Mouse (Mus musculus) heart, embryonic 12.5 days (tissue): ENCODE measurements around the gene CN725425. TPM values are rescaled to one million over a fixed set of nuclear protein-coding genes. Genes with fewer than 3 reads are reported as not detected.

Experiments used
- ATAC-seq: fragments of 200-750 bp; cut with Nextera tagmentation; 2 replicates; pipeline ENCODE4 v1.8.0; 2017; ENCODE audit warnings: moderate TSS enrichment, moderate library complexity; ENCODE audit not compliant: insufficient number of reproducible peaks, low FRiP score
- H3K27ac ChIP-seq: fragments of 300-500 bp; sonication (generic); 2 replicates; pipeline ENCODE4 v1.5.1; 2016; ENCODE audit warnings: mild to moderate bottlenecking, moderate library complexity; ENCODE audit not compliant: poor library complexity, severe bottlenecking
- H3K27me3 ChIP-seq: fragments of 300-500 bp; sonication (generic); replicated peaks from 2 replicates; pipeline ENCODE4 v1.6.1; 2016; ENCODE audit warnings: mild to moderate bottlenecking, moderate library complexity
- H3K36me3 ChIP-seq: fragments of 300-500 bp; sonication (generic); 2 replicates; pipeline ENCODE4 v1.6.1; 2016; ENCODE audit warnings: mild to moderate bottlenecking, moderate library complexity
- H3K4me1 ChIP-seq: fragments of 300-500 bp; sonication (generic); replicated peaks from 2 replicates; pipeline ENCODE4 v1.6.1; 2016; ENCODE audit warnings: mild to moderate bottlenecking
- H3K4me2 ChIP-seq: fragments of 300-500 bp; sonication (generic); 2 replicates; pipeline ENCODE4 v1.6.1; 2016; ENCODE audit warnings: mild to moderate bottlenecking, moderate library complexity
- H3K4me3 ChIP-seq: fragments of 300-500 bp; sonication (generic); 2 replicates; pipeline ENCODE4 v1.5.1; 2016; ENCODE audit warnings: mild to moderate bottlenecking
- H3K9ac ChIP-seq: fragments of 300-500 bp; sonication (generic); 2 replicates; pipeline ENCODE4 v1.6.1; 2016; ENCODE audit warnings: mild to moderate bottlenecking, moderate library complexity
- H3K9me3 ChIP-seq: fragments of 300-500 bp; sonication (generic); replicated peaks from 2 replicates; pipeline ENCODE4 v1.6.1; 2016; ENCODE audit warnings: mild to moderate bottlenecking, moderate library complexity
- WGBS: fragments of 180-500 bp; shearing (Covaris S2); methylation state at CpG from one replicate; pipeline ENCODE4 v1.1.7; 2016; 5-methylcytosine and 5-hydroxymethylcytosine counted together
- polyA plus RNA-seq: library from polyadenylated mRNA; unstranded; fragments of >200 nt; fragmentation: Nextera tagmentation; extraction: Ambion mirVana; gene quantifications from 2 replicates; pipeline ENCODE4 v1.2.1, GENCODE M21; 2016

Gene CN725425
- polyA plus RNA-seq, 1 experiment from 2014 or later = not detected

DNA sequence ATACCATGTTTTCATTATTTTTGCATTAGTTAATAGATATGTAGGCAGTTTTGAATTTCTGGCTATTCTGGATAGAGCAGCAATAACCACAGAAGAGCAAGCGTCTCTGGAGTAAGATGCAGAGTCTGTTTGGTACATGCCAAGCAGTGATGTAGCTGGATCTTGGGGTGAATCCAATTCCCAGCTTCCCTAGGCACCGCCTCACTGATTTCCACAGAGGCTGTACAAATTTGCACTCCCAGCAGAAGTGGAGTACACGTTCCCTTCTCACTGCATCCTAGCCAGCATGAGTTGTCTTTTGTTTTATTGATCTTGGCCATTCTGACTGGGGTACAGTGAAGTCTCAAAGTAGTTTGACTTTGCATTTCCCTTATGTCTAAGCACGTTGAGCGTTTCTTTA is 82.2 kb downstream of the CN725425 start:
- ATAC-seq = no peak
- H3K36me3 ChIP-seq = no peaks in the 10 kb centered on the region
- H3K27me3 ChIP-seq = no peaks in the 10 kb centered on the region
- no peak overlapping the region for H3K4me3 ChIP-seq
- 83% methylated on average over 5 of the region's 5 CpGs for WGBS
- no peaks in the 10 kb centered on the region for H3K4me1 ChIP-seq
- H3K9ac ChIP-seq = no peak overlapping the region
- H3K9me3 ChIP-seq = peaks cover 1% of the 10 kb centered on the region; the same call in 1 of the 2 replicates
- no peak overlapping the region for H3K4me2 ChIP-seq
- no peak overlapping the region for H3K27ac ChIP-seq

- H3K4me3 ChIP-seq = no peak overlapping the region
- ATAC-seq = no peak
- H3K9me3 ChIP-seq = peaks cover 12% of the 10 kb centered on the region
- no peaks in the 10 kb centered on the region for H3K36me3 ChIP-seq
- WGBS = 84% methylated on average over 7 of the region's 7 CpGs
- no peak overlapping the region for H3K4me2 ChIP-seq
- H3K27me3 ChIP-seq = no peaks in the 10 kb centered on the region
- no peaks in the 10 kb centered on the region for H3K4me1 ChIP-seq
- no peak overlapping the region for H3K27ac ChIP-seq
- no peak overlapping the region for H3K9ac ChIP-seq
Measured at GRCm38 (mm10) chr15:91282822-91283221, 83.5 kb downstream of the CN725425 start.

GRCm38 (mm10) chr15:91283418-91283817 is 84.1 kb downstream of the CN725425 start:
- Histone ChIP-seq H3K27ac (no peak overlapping the region), H3K4me3 (no peak overlapping the region), H3K36me3 (no peaks in the 10 kb centered on the region), H3K4me1 (no peaks in the 10 kb centered on the region), H3K9ac (no peak overlapping the region), H3K27me3 (no peaks in the 10 kb centered on the region), H3K4me2 (no peak overlapping the region), H3K9me3 (peaks cover 16% of the 10 kb centered on the region)
- WGBS = 83% methylated on average over 3 of the region's 3 CpGs
- ATAC-seq = no peak

DNA sequence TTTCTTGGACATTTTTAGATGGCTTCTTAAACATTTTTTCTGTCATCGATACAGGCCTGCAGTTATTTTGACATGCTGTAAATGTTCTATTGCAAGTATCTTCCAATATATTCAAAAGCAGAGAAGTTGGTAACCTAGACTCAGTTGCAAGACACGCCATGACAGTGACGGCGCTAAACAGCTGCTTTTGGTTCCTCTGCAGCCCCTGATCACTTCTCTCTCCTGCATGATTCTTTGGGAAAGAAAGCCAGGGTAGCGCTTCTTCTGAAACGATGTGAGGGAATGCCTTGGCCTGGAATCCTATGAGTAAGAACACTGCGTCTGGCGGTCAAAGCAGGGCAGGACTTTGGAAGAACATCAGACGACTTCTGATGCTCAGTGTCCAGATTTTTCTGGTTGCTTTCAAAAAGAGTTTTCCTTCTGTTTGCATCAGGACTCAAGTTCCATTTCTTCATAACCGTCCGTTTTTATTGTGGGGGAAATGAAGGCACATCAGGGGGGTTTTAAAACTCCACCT is 100.1 kb downstream of the CN725425 start:
- H3K9ac ChIP-seq = no peak overlapping the region
- no peak overlapping the region for H3K4me2 ChIP-seq
- H3K36me3 ChIP-seq = no peaks in the 10 kb centered on the region
- H3K27me3 ChIP-seq = no peaks in the 10 kb centered on the region
- no peaks in the 10 kb centered on the region for H3K9me3 ChIP-seq
- 79% methylated on average over 11 of the region's 11 CpGs for WGBS
- no peak for ATAC-seq
- H3K27ac ChIP-seq = no peak overlapping the region
- H3K4me1 ChIP-seq = no peaks in the 10 kb centered on the region
- H3K4me3 ChIP-seq = no peak overlapping the region

GRCm38 (mm10) chr15:91301366-91301765 is 102.1 kb downstream of the CN725425 start:
- no peak overlapping the region for H3K27ac ChIP-seq
- no peaks in the 10 kb centered on the region for H3K4me1 ChIP-seq
- H3K4me2 ChIP-seq = no peak overlapping the region
- H3K9ac ChIP-seq = no peak overlapping the region
- H3K36me3 ChIP-seq = no peaks in the 10 kb centered on the region
- 14% methylated on average over 3 of the region's 3 CpGs for WGBS
- H3K4me3 ChIP-seq = no peak overlapping the region
- H3K27me3 ChIP-seq = no peaks in the 10 kb centered on the region
- no peak for ATAC-seq
- H3K9me3 ChIP-seq = no peaks in the 10 kb centered on the region

- no peak overlapping the region for H3K27ac ChIP-seq
- no peaks in the 10 kb centered on the region for H3K36me3 ChIP-seq
- ATAC-seq = no peak
- 47% methylated on average over 7 of the region's 7 CpGs for WGBS
- no peaks in the 10 kb centered on the region for H3K9me3 ChIP-seq
- no peak overlapping the region for H3K9ac ChIP-seq
- H3K27me3 ChIP-seq = no peaks in the 10 kb centered on the region
- H3K4me2 ChIP-seq = no peak overlapping the region
- H3K4me3 ChIP-seq = no peak overlapping the region
- no peaks in the 10 kb centered on the region for H3K4me1 ChIP-seq
Measured at GRCm38 (mm10) chr15:91304296-91304852, 105.1 kb downstream of the CN725425 start.

Other genes starting within 250 kb of the CN725425 start
- gene Kif21a, start 149.5 kb upstream of the CN725425 start, polyA plus RNA-seq = 4.8 and 5.7 TPM in 2 replicates
- gene Abcd2, start 7.7 kb upstream of the CN725425 start, polyA plus RNA-seq = 0.92 and 1.1 TPM in 2 replicates